8 mouse cellular contexts compared by ENCODE assay signal in genomic region chr14:21053586-21053985, GRCm38 (mm10). TPM values are rescaled to one million over a fixed set of nuclear protein-coding genes. Genes with fewer than 3 reads are reported as not detected.
DNase-seq lines count a peak whose midpoint lies in the region; ATAC-seq and TF ChIP-seq lines count a peak whose summit lies in the region.

No protein-coding gene starts in this region.

- H3K4me2 ChIP-seq in lung, embryonic 14.5 days: peak overlapping the region; percentile 93
- peak overlapping the region; percentile 98 for H3K4me2 ChIP-seq in embryonic facial prominence, embryonic 15.5 days (replicated peaks)
- H3K4me2 ChIP-seq in midbrain, embryonic 16.5 days (ENCODE audit: low read length): peak overlapping the region; percentile 77

- H3K4me3 ChIP-seq in lung, embryonic 14.5 days (ENCODE audit: low read depth, low read length): peak overlapping the region; percentile 88
- peak overlapping the region; percentile 97; the same call in 1 of the 2 replicates for H3K4me3 ChIP-seq in embryonic facial prominence, embryonic 15.5 days (replicated peaks)
- H3K4me3 ChIP-seq in midbrain, embryonic 16.5 days (ENCODE audit: low read depth, low read length): no peak overlapping the region

- ATAC-seq in lung, embryonic 14.5 days (ENCODE audit: insufficient read depth): no peak
- no peak for ATAC-seq in embryonic facial prominence, embryonic 15.5 days (ENCODE audit: insufficient number of reproducible peaks, low FRiP score, low TSS enrichment, low read depth)
- no peak for ATAC-seq in midbrain, embryonic 16.5 days

- 0 out of 2 replicates have a peak, but pooled peaks cover 5% of the 10 kb centered on the region for H3K4me1 ChIP-seq in lung, embryonic 14.5 days (ENCODE audit: insufficient read depth)
- H3K4me1 ChIP-seq in embryonic facial prominence, embryonic 15.5 days: peaks cover 4% of the 10 kb centered on the region; the same call in 1 of the 2 replicates
- H3K4me1 ChIP-seq in midbrain, embryonic 16.5 days (ENCODE audit: control insufficient read depth, insufficient read depth, low read length): peaks cover 8% of the 10 kb centered on the region

- H3K27me3 ChIP-seq in lung, embryonic 14.5 days (ENCODE audit: insufficient read depth, low read length): no peaks in the 10 kb centered on the region
- no peaks in the 10 kb centered on the region for H3K27me3 ChIP-seq in embryonic facial prominence, embryonic 15.5 days
- no peaks in the 10 kb centered on the region for H3K27me3 ChIP-seq in midbrain, embryonic 16.5 days (ENCODE audit: control insufficient read depth, insufficient read depth, low read depth, low read length)

- WGBS in lung, embryonic 14.5 days: 43% methylated on average over 7 of the region's 7 CpGs
- 48% methylated on average over 7 of the region's 7 CpGs for WGBS in embryonic facial prominence, embryonic 15.5 days
- WGBS in midbrain, embryonic 16.5 days: 47% methylated on average over 7 of the region's 7 CpGs

- H3K27ac ChIP-seq in lung, embryonic 14.5 days (ENCODE audit: low read depth): no peak overlapping the region
- no peak overlapping the region for H3K27ac ChIP-seq in embryonic facial prominence, embryonic 15.5 days (replicated peaks)
- H3K27ac ChIP-seq in midbrain, embryonic 16.5 days (ENCODE audit: low read length): no peak overlapping the region

- H3K9me3 ChIP-seq in lung, embryonic 14.5 days (ENCODE audit: low read depth, low read length): no peaks in the 10 kb centered on the region
- no peaks in the 10 kb centered on the region for H3K9me3 ChIP-seq in embryonic facial prominence, embryonic 15.5 days (replicated peaks)
- H3K9me3 ChIP-seq in midbrain, embryonic 16.5 days (replicated peaks; ENCODE audit: control insufficient read depth, low read length, poor library complexity, severe bottlenecking): no peaks in the 10 kb centered on the region

- no peak for TF ChIP-seq CTCF in lung, embryonic 14.5 days (IDR thresholded peaks at IDR 0.05; ENCODE audit: low read depth)

- H3K36me3 ChIP-seq in lung, embryonic 14.5 days (ENCODE audit: insufficient read depth): 0 out of 2 replicates have a peak, but pooled peaks cover 8% of the 10 kb centered on the region
- H3K36me3 ChIP-seq in embryonic facial prominence, embryonic 15.5 days: no peaks in the 10 kb centered on the region
- H3K36me3 ChIP-seq in midbrain, embryonic 16.5 days (ENCODE audit: control insufficient read depth, insufficient read depth, low read length): no peaks in the 10 kb centered on the region

- no peak overlapping the region for H3K9ac ChIP-seq in lung, embryonic 14.5 days
- H3K9ac ChIP-seq in embryonic facial prominence, embryonic 15.5 days: no peak overlapping the region
- no peak overlapping the region for H3K9ac ChIP-seq in midbrain, embryonic 16.5 days (ENCODE audit: low read depth, low read length)

- DNase-seq in lung, embryonic 14.5 days: no peak
- DNase-seq in lung, adult 18-20 months: no peak
- peak; percentile 57 to 63 for DNase-seq in kidney, adult 8-10 months
- DNase-seq in layer of hippocampus, postnatal 14 days (ENCODE audit: low spot score in 2 of 2): no peak
- DNase-seq in ovary, postnatal 36 days (ENCODE audit: low spot score): no peak
- no peak for DNase-seq in layer of hippocampus, adult 8-10 months (ENCODE audit: low spot score in 2 of 2)

RNA-seq across cellular contexts. Expression of gene Adk, which starts 1.2 kb away (rescaled TPM):
- polyA plus RNA-seq in lung, embryonic 14.5 days (2014; fragmentation: Nextera tagmentation; extraction: Ambion mirVana): 218 and 229 TPM in 2 replicates
- 138 and 139 TPM in 2 replicates for polyA plus RNA-seq in embryonic facial prominence, embryonic 15.5 days (2015; fragmentation: Nextera tagmentation; extraction: Ambion mirVana)
- 40.4 and 41.1 TPM in 2 replicates for polyA plus RNA-seq in midbrain, embryonic 16.5 days (2015; fragmentation: Nextera tagmentation; extraction: Ambion mirVana)
- total RNA-seq in layer of hippocampus, postnatal 14 days (2021): 10 to 100 TPM; 67.5 to 69.7 TPM
- total RNA-seq in layer of hippocampus, adult 8-10 months (2022): 10 to 100 TPM; 66.5 to 80.7 (median 73.0) TPM

RNA-seq across cellular contexts. Expression of gene Ap3m1, which starts 1.3 kb away (rescaled TPM):
- 82.5 and 86.9 TPM in 2 replicates for polyA plus RNA-seq in lung, embryonic 14.5 days (2014; fragmentation: Nextera tagmentation; extraction: Ambion mirVana)
- polyA plus RNA-seq in embryonic facial prominence, embryonic 15.5 days (2015; fragmentation: Nextera tagmentation; extraction: Ambion mirVana): 63.5 and 68.1 TPM in 2 replicates
- 80.9 and 83.3 TPM in 2 replicates for polyA plus RNA-seq in midbrain, embryonic 16.5 days (2015; fragmentation: Nextera tagmentation; extraction: Ambion mirVana)
- 10 to 100 TPM; 82.1 to 84.3 TPM for total RNA-seq in layer of hippocampus, postnatal 14 days (2021)
- 10 to 100 TPM; 68.9 to 81.4 (median 74.7) TPM for total RNA-seq in layer of hippocampus, adult 8-10 months (2022)

Comparison
In these comparisons a context has a peak if more than half of its experiments do, and no peak if none do; other contexts are left out.
1. DNase-seq: peak in kidney, adult 8-10 months (2 of 2); none in lung, embryonic 14.5 days (single experiment), lung, adult 18-20 months (0 of 2), layer of hippocampus, postnatal 14 days (0 of 2), ovary, postnatal 36 days (single experiment) and layer of hippocampus, adult 8-10 months (0 of 2).
2. Peak in every context shown above with its lines, with median percentiles within 50 percentile points of each other: H3K4me2 ChIP-seq.